Mouse (Mus musculus) lung, adult 2 months (tissue): ENCODE results near the gene Gfra1.

Experiments
- CTCF ChIP-seq: fragments of 200-500 bp; IDR thresholded peaks from 2 replicates; pipeline ENCODE4 v1.5.1; 2011; ENCODE audit warnings: mild to moderate bottlenecking, low read length, control low read depth; ENCODE audit not compliant: insufficient read depth
- POLR2A ChIP-seq: fragments of 200-500 bp; IDR thresholded peaks from 2 replicates; pipeline ENCODE4 v1.6.1; 2011; ENCODE audit warnings: low read depth, mild to moderate bottlenecking, control low read depth, low read length, borderline replicate concordance; ENCODE audit errors: extremely low read depth

DNA sequence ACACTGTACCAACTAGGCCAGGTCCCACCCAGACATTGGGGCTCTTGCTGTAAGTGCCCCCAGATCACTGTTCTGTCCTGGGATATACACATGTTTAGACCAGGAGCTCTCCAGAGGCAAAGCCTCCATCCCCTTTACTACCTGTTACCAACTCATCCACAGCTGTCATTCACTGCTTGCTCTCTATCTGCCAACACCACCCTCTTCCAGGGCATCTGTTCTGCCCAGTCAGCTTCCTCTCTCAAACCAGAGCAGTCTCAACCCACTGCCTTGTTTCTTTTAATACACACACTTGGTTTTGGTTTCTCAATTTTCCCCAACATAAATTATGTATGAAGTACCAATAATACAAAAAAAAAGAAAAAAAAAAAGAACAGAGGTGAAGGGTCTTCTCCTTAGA lies 41.0 kb downstream of the Gfra1 start:
- TF ChIP-seq CTCF: no peak
- TF ChIP-seq POLR2A: no peak
